Mouse (Mus musculus) heart, adult 2 months (tissue): ENCODE data around the gene Ets1.

ENCODE experiments used
- CTCF ChIP-seq: fragments of 200-600 bp; IDR thresholded peaks from 2 replicates; pipeline ENCODE4 v1.8.1; 2022; ENCODE audit warnings: antibody characterized with exemption, mild to moderate bottlenecking, moderate library complexity
- POLR2A ChIP-seq: fragments of 200-500 bp; IDR thresholded peaks from 2 replicates; pipeline ENCODE4 v1.6.1; 2011; ENCODE audit warnings: mild to moderate bottlenecking, low read depth, low read length, control low read depth; ENCODE audit not compliant: insufficient read depth

- TF ChIP-seq CTCF: no peak
- TF ChIP-seq POLR2A: no peak
Observed at GRCm38 (mm10) chr9:32693411-32693810, 57.4 kb downstream of the Ets1 start.
